Mouse (Mus musculus): ENCODE measurements around the gene Lmo2.

DNA sequence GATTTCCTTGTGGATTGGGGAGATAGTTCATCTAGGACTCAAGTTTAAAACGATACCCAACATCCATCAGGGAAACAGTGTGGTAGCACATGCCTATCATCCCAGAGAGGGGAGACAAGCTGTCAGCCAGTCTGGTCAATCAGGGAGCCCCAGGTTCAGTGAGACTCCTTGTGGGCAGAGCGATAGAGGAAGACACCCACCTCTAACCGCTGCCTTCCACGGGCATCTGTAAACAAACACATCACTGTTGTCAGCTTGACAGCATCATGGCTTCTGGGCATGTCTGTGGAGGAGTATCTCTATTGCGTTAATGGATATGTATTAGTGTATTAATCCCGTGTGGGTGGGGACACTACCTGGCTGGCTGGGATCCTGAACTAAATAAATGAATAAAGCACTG, 919 bp upstream of the Lmo2 start:
- TF ChIP-seq CTCF (IDR thresholded peaks at IDR 0.05; ENCODE audit: borderline replicate concordance, insufficient read depth, low read depth, low read length) = no peak
- TF ChIP-seq POLR2A (IDR thresholded peaks at IDR 0.05; ENCODE audit: borderline replicate concordance, insufficient read depth, low read length) = no peak
